Mouse (Mus musculus) G1E (cell line): ENCODE measurements around the gene Gm9733.
"Not testable (repeated sequence)": the region's sequence is repeated elsewhere in the genome, so short reads cannot be mapped to it uniquely, and the experiment has no call there.

ENCODE experiments used
- CTCF ChIP-seq: IDR thresholded peaks from 2 replicates; pipeline ENCODE4 v1.5.1; 2012; ENCODE audit warnings: low read depth, low read length, inconsistent platforms, mixed read lengths
- GATA2 ChIP-seq: IDR thresholded peaks from 2 replicates; pipeline ENCODE4 v1.6.1; 2012; ENCODE audit warnings: low read depth, low read length, inconsistent platforms, borderline replicate concordance
- POLR2AphosphoS5 ChIP-seq: IDR thresholded peaks from 2 replicates; pipeline ENCODE4 v1.6.1; 2012; ENCODE audit warnings: low read depth, low read length, inconsistent platforms; ENCODE audit not compliant: insufficient replicate concordance
- TAL1 ChIP-seq: conservative IDR thresholded peaks from 2 replicates; pipeline ENCODE4 v1.6.1; 2012; ENCODE audit warnings: low read depth, low read length, inconsistent platforms, mixed read lengths

- TF ChIP-seq GATA2, CTCF, TAL1, POLR2AphosphoS5: not testable (repeated sequence)
Observed at GRCm38 (mm10) chr3:15355690-15356089, 23.6 kb upstream of the Gm9733 start.
